Mouse (Mus musculus) intestine, embryonic 15.5 days (tissue): ENCODE results near the gene Mmp23. TPM values are rescaled to one million over a fixed set of nuclear protein-coding genes. Genes with fewer than 3 reads are reported as not detected.
"Not testable (repeated sequence)": the region's sequence is repeated elsewhere in the genome, so short reads cannot be mapped to it uniquely, and the experiment has no call there.

Source experiments
- ATAC-seq: fragments of 200-750 bp; cut with Nextera tagmentation; 2 replicates; pipeline ENCODE4 v1.8.0; 2017; ENCODE audit warnings: moderate TSS enrichment, moderate library complexity
- H3K27ac ChIP-seq: fragments of 300-500 bp; sonication (generic); 2 replicates; pipeline ENCODE4 v1.5.1; 2015; ENCODE audit warnings: mild to moderate bottlenecking, inconsistent platforms
- H3K27me3 ChIP-seq: fragments of 300-500 bp; sonication (generic); replicated peaks from 2 replicates; pipeline ENCODE4 v1.6.1; 2015; ENCODE audit warnings: inconsistent platforms
- H3K36me3 ChIP-seq: fragments of 300-500 bp; sonication (generic); 2 replicates; pipeline ENCODE4 v1.6.1; 2015; ENCODE audit warnings: inconsistent platforms
- H3K4me1 ChIP-seq: fragments of 300-500 bp; sonication (generic); replicated peaks from 2 replicates; pipeline ENCODE4 v1.6.1; 2015; ENCODE audit warnings: inconsistent platforms
- H3K4me2 ChIP-seq: fragments of 300-500 bp; sonication (generic); replicated peaks from 2 replicates; pipeline ENCODE4 v1.6.1; 2015; ENCODE audit warnings: mild to moderate bottlenecking, inconsistent platforms
- H3K4me3 ChIP-seq: fragments of 300-500 bp; sonication (generic); replicated peaks from 2 replicates; pipeline ENCODE4 v1.5.1; 2015; ENCODE audit warnings: inconsistent platforms
- H3K9ac ChIP-seq: fragments of 300-500 bp; sonication (generic); 2 replicates; pipeline ENCODE4 v1.6.1; 2015; ENCODE audit warnings: inconsistent platforms
- H3K9me3 ChIP-seq: fragments of 300-500 bp; sonication (generic); 2 replicates; pipeline ENCODE4 v1.6.1; 2016; ENCODE audit warnings: inconsistent platforms
- WGBS: fragments of 180-500 bp; shearing (Covaris S2); methylation state at CpG from one replicate; pipeline ENCODE4 v1.1.7; 2015; 5-methylcytosine and 5-hydroxymethylcytosine counted together
- polyA plus RNA-seq: library from polyadenylated mRNA; unstranded; fragments of >200 nt; fragmentation: Nextera tagmentation; extraction: Ambion mirVana; gene quantifications from 2 replicates; pipeline ENCODE4 v1.2.1, GENCODE M21; 2015

Mmp23 gene
- polyA plus RNA-seq, result 36.8 and 38.0 TPM in 2 replicates

GRCm38 (mm10) chr4:155653086-155653450 lies at the start of gene Mmp23:
Mmp23 (minus strand) TSS chr4:155653384.
- peak within 1 kb of the TSS; percentile 45 for H3K4me3 ChIP-seq
- H3K27ac ChIP-seq, result peak within 1 kb of the TSS; percentile 68
- peaks cover 44% of the 10 kb centered on the region for H3K4me1 ChIP-seq
- peaks cover 16% of the 10 kb centered on the region for H3K27me3 ChIP-seq
- WGBS, result 1% methylated on average over 33 of the region's 33 CpGs
- peak within 1 kb of the TSS; percentile 52 for H3K9ac ChIP-seq
- peaks cover 33% of the 10 kb centered on the region for H3K36me3 ChIP-seq
- peak within 1 kb of the TSS; percentile 89 for H3K4me2 ChIP-seq
- no peaks in the 10 kb centered on the region for H3K9me3 ChIP-seq
- ATAC-seq, result peak; percentile 19; the same call in 1 of the 2 replicates

DNA sequence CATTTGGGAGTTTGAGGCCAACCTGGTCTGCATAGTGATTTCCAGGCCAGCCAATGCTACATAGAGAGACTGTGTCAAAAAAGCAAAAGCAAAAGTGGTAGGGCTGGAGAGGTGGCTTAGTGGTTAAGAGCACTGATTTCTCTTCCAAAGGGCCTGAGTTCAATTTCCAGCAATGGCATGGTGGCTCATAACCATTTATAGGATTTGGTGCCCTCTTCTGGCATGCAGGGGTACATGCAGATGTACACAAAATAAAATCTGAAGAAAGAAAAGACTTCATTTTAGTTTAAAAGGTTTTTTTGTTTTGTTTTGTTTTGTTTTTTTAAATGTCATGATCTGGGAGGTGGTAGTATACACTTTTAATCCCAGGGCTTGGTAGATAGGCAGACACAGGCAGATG lies 47.2 kb upstream of the Mmp23 start:
- H3K4me3 ChIP-seq, result no peak overlapping the region
- H3K4me2 ChIP-seq, result no peak overlapping the region
- no peaks in the 10 kb centered on the region for H3K27me3 ChIP-seq
- H3K9ac ChIP-seq, result no peak overlapping the region
- ATAC-seq, result no peak
- peaks cover 7% of the 10 kb centered on the region for H3K4me1 ChIP-seq
- H3K36me3 ChIP-seq, result no peaks in the 10 kb centered on the region
- H3K27ac ChIP-seq, result no peak overlapping the region
- H3K9me3 ChIP-seq, result no peaks in the 10 kb centered on the region

- Histone ChIP-seq H3K27ac (no peak overlapping the region), H3K36me3 (no peaks in the 10 kb centered on the region), H3K27me3 (no peaks in the 10 kb centered on the region), H3K4me1 (peaks cover 18% of the 10 kb centered on the region), H3K9ac (no peak overlapping the region), H3K4me3 (no peak overlapping the region), H3K9me3 (no peaks in the 10 kb centered on the region), H3K4me2 (peak overlapping the region; percentile 97; the same call in 1 of the 2 replicates)
- WGBS, result 68% methylated on average over 16 of the region's 16 CpGs
- no peak for ATAC-seq
Observed at GRCm38 (mm10) chr4:155696261-155697255, 43.4 kb upstream of the Mmp23 start.

GRCm38 (mm10) chr4:155695531-155696062 lies 42.4 kb upstream of the Mmp23 start:
- H3K4me2 ChIP-seq, result peak overlapping the region; percentile 97
- peak overlapping the region; percentile 72; the same call in 1 of the 2 replicates for H3K9ac ChIP-seq
- no peak overlapping the region for H3K27ac ChIP-seq
- no peaks in the 10 kb centered on the region for H3K27me3 ChIP-seq
- peaks cover 18% of the 10 kb centered on the region for H3K4me1 ChIP-seq
- H3K9me3 ChIP-seq, result no peaks in the 10 kb centered on the region
- 85% methylated on average over 4 of the region's 4 CpGs for WGBS
- no peak overlapping the region for H3K4me3 ChIP-seq
- H3K36me3 ChIP-seq, result no peaks in the 10 kb centered on the region
- ATAC-seq, result no peak

GRCm38 (mm10) chr4:155694482-155695401 lies 41.6 kb upstream of the Mmp23 start:
- H3K4me2 ChIP-seq, result peak overlapping the region; percentile 97
- WGBS, result 1% methylated on average over 87 of the region's 92 CpGs
- H3K4me1 ChIP-seq, result peaks cover 18% of the 10 kb centered on the region
- H3K27me3 ChIP-seq, result no peaks in the 10 kb centered on the region
- no peaks in the 10 kb centered on the region for H3K9me3 ChIP-seq
- H3K36me3 ChIP-seq, result no peaks in the 10 kb centered on the region
- ATAC-seq, result peak; percentile 77
- peak overlapping the region; percentile 72 for H3K9ac ChIP-seq
- H3K4me3 ChIP-seq, result peak overlapping the region; percentile 70
- peak overlapping the region; percentile 55; the same call in 1 of the 2 replicates for H3K27ac ChIP-seq

- WGBS, result under 1% methylated on average over 25 of the region's 47 CpGs
- Histone ChIP-seq H3K4me2 (peak within 1 kb of the TSS; percentile 97), H3K36me3 (no peaks in the 10 kb centered on the region), H3K27ac (peak within 1 kb of the TSS; percentile 55; the same call in 1 of the 2 replicates), H3K9me3 (no peaks in the 10 kb centered on the region), H3K27me3 (no peaks in the 10 kb centered on the region), H3K9ac (peak within 1 kb of the TSS; percentile 72), H3K4me1 (peaks cover 18% of the 10 kb centered on the region), H3K4me3 (peak within 1 kb of the TSS; percentile 70)
- peak; percentile 85 for ATAC-seq
Observed at GRCm38 (mm10) chr4:155694111-155694481, 40.9 kb upstream of the Mmp23 start, which contains the start of gene Fndc10. Fndc10 (plus strand) TSS chr4:155694342.

DNA sequence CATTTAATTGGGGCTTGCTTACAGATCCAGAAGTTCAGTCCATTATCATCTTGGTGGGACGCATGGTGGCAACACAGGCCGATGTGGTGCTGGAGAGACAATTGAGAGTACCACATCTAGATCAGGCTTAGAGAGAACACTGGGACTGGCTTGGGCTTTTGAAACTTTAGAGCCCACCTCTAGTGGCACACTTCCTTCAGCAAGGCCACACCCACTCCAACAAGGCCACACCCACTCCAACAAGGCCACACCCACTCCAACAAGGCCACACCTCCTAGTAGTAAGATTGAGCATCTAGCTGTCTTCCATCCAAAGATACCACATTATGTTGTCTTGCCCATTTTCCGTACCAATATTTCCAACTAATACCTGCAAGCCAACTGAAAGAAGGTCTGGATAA lies 39.2 kb upstream of the Mmp23 start:
- Histone ChIP-seq H3K4me3 (no peak overlapping the region), H3K9me3 (no peaks in the 10 kb centered on the region), H3K27me3 (no peaks in the 10 kb centered on the region), H3K4me1 (peaks cover 18% of the 10 kb centered on the region), H3K36me3 (no peaks in the 10 kb centered on the region), H3K27ac (no peak overlapping the region), H3K9ac (no peak overlapping the region), H3K4me2 (no peak overlapping the region)
- ATAC-seq, result no peak
- 91% methylated on average over 3 of the region's 3 CpGs for WGBS

- Histone ChIP-seq H3K9ac (no peak overlapping the region), H3K4me3 (no peak overlapping the region), H3K36me3 (no peaks in the 10 kb centered on the region), H3K27ac (no peak overlapping the region), H3K4me2 (no peak overlapping the region), H3K4me1 (peaks cover 14% of the 10 kb centered on the region), H3K9me3 (no peaks in the 10 kb centered on the region), H3K27me3 (no peaks in the 10 kb centered on the region)
- 79% methylated on average over 12 of the region's 12 CpGs for WGBS
- ATAC-seq, result no peak
Observed at GRCm38 (mm10) chr4:155690571-155691375, 37.6 kb upstream of the Mmp23 start.

DNA sequence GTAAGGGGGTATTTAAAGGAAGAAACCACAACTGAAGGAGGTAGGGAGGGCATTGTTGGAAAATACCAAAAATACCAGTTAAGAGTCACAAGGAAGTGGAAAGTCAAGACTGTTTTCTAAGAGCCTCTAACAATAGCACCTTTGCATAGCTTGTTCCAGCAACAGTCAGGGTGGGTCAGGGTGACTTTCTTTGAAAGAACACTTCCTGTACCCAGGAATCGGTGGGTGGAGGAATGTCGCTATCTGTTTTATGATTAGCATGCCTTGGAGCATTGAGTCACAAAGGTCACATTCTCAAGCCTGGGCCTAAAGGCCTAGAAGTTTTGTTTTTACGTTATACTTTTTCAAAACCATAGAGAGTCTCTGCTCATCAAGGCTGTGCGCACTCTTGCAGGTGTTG lies 34.6 kb upstream of the Mmp23 start:
- H3K9me3 ChIP-seq, H3K27me3 ChIP-seq, H3K9ac ChIP-seq, H3K4me1 ChIP-seq, H3K4me2 ChIP-seq, H3K4me3 ChIP-seq, H3K36me3 ChIP-seq: not testable (repeated sequence)
- ATAC-seq, result peak; percentile 64
- H3K27ac ChIP-seq, result peak overlapping the region; percentile 56; the same call in 1 of the 2 replicates
- WGBS, result 66% methylated on average over 4 of the region's 4 CpGs

- not testable (repeated sequence) for H3K4me3 ChIP-seq, H3K9ac ChIP-seq, ATAC-seq, H3K9me3 ChIP-seq, H3K4me2 ChIP-seq, H3K36me3 ChIP-seq, H3K4me1 ChIP-seq, H3K27me3 ChIP-seq, H3K27ac ChIP-seq
- WGBS, result 89% methylated on average over 16 of the region's 19 CpGs
Observed at GRCm38 (mm10) chr4:155683670-155684277, 30.6 kb upstream of the Mmp23 start.

GRCm38 (mm10) chr4:155675991-155676390 lies 22.8 kb upstream of the Mmp23 start:
- H3K36me3 ChIP-seq, result no peaks in the 10 kb centered on the region
- H3K9me3 ChIP-seq, result no peaks in the 10 kb centered on the region
- ATAC-seq, result no peak
- H3K27me3 ChIP-seq, result no peaks in the 10 kb centered on the region
- H3K4me2 ChIP-seq, result no peak overlapping the region
- no peak overlapping the region for H3K27ac ChIP-seq
- 82% methylated on average over 2 of the region's 2 CpGs for WGBS
- H3K4me3 ChIP-seq, result no peak overlapping the region
- no peak overlapping the region for H3K9ac ChIP-seq
- no peaks in the 10 kb centered on the region for H3K4me1 ChIP-seq
